Mouse (Mus musculus) activated CD4-positive, CD25-positive, alpha-beta regulatory T cell, adult 4 months (primary cell): ENCODE results near the gene Gm10762. TPM values are rescaled to one million over a fixed set of nuclear protein-coding genes. Genes with fewer than 3 reads are reported as not detected.
"Not testable (repeated sequence)": the region's sequence is repeated elsewhere in the genome, so short reads cannot be mapped to it uniquely, and the experiment has no call there.

ENCODE experiments used
- ATAC-seq: one replicate; pipeline ENCODE4 v1.8.0; 2017
- polyA plus RNA-seq, 2 experiments: library from polyadenylated mRNA; unstranded; fragments of 100-300 nt; shearing (Covaris generic); gene quantifications; one replicate each; pipeline ENCODE4 v1.2.1; 2017

Gm10762 gene
- polyA plus RNA-seq: 1 to 10 TPM; 1.5 to 2.0 TPM

DNA sequence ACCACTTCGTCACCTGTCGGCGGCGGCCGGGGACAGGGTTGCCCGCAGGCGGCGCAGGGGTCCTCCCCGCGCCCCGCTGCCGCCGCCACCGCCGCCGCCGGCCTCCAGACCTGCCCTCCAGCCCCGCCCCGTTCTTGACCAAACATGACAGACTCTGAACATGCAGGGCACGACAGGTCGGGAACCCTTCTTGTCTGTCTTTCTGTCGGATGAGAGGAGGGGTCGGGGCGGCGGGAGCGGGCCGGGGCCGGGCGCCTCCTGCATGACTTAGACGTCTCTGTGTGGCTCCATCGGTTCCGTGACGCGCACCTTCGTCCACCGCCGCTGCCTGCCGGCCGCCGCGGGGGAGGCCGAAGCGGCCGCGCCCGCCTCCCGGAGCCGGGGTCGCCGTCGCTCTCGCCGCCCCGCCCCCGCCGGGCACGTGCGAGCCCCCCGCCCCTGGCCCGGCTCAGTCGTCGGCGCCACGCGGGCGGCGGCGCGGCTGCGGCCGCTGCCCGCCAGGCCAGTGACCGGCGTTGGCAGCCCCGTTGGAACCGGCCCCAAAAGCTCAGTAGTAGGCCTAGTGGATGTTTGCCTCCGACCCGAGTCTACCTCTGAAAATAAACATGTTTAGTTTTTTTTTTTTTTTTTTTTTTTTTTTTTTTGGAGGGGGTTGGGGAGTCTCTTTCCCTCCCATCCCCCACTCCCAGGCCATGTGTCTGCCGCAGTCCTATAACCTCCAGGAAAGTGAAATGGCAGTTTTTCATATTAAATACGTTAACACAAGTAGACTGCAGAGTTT, at the start of gene Gm10762:
Gm10762 (minus strand) TSS at position 65 of the 781 bp plus-strand sequence.
- ATAC-seq: peak; percentile 16

GRCm38 (mm10) chr2:129008867-129009266, 41.3 kb upstream of the Gm10762 start:
- ATAC-seq: not testable (repeated sequence)

DNA sequence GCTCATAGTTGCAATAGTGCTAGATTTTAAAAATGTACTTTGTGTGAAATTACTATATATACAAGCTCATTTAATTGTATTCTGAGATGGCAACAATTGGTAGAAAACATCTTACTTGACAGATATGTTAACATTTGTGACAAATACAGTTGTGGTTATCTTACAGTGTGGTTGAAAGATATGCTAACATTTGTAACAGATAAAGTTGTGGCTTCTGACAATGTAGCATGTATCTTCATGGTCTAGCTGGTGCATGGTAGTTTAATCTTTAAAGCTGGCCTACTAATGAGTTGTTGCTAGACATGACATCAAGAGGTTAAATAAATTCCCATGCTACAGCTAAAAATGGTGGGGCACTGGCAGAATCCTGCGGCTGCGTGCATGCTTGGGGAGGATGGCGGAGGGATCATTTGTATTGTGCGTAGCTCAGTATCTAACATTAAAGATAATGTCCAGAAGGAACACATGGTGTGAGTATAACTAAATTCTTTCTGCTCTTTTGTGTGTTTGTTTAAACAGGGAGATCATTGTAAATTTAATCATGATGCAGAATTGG, 38.7 kb upstream of the Gm10762 start:
- no peak for ATAC-seq

DNA sequence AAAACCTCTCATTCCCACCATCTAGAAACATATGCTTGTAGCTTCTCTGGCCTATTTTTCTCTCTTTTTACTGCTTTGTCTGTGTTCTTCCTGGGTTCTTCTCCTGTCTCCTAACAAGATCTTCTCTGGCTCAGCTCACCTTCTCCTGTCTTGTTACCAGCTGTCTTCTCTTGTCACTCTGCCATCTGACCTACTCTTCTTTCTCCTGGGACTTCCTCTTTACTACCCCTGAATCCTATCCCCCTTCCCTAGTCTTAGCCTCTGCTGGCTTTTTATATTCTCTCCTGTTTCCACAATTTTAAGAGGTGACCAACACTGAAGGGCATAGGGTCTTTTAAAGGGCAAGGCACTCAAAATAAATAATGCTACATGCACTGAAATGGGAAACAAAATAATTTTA, 37.3 kb upstream of the Gm10762 start:
- ATAC-seq: no peak

GRCm38 (mm10) chr2:128984746-128985145, 17.2 kb upstream of the Gm10762 start:
- ATAC-seq: no peak

GRCm38 (mm10) chr2:128975572-128975971, 8.0 kb upstream of the Gm10762 start:
- no peak for ATAC-seq

GRCm38 (mm10) chr2:128972301-128972700, 4.8 kb upstream of the Gm10762 start:
- ATAC-seq: no peak

GRCm38 (mm10) chr2:128968475-128969083, 1.1 kb upstream of the Gm10762 start:
- ATAC-seq: no peak

DNA sequence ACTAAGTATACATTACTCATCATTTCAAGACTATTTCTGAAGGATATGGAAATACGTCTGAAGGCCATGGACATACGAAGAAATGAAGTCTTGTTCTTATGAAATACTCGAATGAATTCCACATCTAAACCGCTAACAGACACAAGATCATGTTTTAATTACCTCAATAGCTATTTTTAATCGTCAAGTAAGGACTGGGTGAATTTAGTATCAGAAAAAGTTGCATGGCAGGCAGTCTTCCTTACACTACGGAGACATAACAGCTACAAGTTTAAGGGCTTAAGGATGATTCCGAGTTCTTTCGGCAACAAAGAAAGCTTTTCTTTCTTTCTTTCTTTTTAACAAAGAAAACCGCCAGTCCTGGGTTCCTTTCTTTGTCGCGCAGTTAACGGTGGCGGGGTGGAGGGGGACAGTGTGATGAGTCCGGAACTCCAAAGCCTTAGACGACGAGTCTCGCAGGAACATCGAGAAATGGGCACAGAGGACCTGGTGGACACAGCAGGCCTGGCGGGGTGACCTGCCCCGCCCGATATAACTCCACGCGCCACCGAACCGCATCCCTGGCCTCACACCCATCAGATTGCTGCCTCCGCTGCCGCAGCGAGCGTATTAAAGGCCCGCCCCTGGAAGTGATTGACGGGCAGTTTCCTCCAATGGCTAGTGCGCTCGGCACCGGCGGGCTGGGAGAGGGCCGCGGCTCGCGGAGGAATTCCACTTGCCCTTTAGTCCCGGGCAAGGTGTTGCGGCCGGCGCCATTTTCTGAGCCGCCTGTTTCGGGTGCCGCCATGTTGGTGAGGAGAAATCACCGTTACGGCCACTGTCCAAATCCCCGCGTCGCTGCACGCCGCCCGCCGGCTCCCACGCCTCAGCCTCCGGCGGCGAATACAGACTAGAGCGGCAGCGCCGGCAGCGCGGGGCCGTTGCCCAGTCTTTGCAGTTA, 614 bp downstream of the Gm10762 start, which contains the start of gene Zc3h6:
Zc3h6 (plus strand) TSS at position 762 of the 940 bp plus-strand sequence.
- ATAC-seq: peak; percentile 98

DNA sequence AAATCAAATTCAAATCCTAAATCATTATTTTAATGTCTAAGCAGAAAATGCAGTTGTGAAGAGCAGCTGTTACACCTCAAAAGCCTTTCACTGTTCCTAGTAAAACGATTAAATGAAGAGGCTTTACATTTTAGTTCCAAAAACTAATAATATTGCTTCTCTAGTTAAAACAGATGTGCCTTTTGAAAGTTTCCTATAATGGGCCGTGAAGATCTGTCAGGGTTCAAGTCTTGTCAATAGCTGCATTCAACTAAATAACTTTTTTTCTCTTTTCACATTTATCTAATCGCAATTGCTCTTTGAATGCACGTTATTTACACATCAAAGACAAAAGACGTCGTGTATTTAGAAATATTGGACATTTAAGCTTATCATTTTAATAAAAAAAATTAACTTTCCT, 1.3 kb downstream of the Gm10762 start:
- no peak for ATAC-seq

DNA sequence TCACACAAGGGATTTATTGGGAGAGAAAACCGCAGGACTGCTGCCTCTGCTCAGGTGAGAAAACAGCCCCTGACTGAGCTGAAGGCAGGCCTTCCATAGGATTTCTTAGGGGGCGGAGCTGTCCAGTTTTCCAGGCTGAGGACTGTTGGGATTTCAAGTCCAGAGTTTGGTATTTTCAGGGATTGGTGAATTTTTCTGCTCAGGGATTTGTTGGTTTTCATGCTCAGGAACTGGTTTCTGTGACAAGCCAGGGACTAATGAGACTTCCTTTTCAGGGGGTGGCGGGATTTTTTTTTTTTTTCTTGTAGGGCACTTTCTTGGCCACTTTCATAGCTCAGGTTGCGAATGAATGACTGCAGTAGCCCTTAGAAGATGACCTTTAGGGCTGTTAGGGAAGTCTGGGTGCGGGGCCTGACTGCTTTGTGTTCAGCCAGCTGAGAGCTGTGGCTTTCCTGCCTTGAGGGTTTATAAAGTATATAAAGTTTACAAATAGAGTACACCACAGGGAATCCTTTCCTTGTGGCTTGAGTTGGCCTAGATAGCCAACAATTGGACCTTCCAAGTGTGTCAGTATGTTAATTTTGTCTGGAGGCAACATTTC, 1.9 kb downstream of the Gm10762 start:
- ATAC-seq: no peak

DNA sequence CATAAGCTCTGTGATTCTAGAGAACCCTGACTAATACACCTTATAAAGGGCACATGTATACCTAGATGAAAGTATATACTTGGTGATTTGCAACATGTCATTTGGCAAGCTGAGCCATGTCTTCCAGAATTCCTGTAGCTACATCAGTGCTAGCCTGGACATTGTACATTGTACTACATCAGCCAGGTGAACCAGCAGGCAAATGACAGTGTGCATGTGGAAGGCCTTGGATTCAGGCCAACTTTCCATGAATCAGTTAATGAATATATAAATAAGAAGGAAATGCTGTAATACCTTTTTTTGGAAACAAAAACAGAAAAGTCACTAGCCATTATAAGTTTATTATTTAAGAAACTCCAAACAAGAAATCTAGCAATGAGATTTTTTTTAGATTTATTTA, 13.3 kb downstream of the Gm10762 start:
- no peak for ATAC-seq

- ATAC-seq: peak; percentile 32
These were observed 19.4 kb downstream of the Gm10762 start for GRCm38 (mm10) chr2:128947962-128948588.

GRCm38 (mm10) chr2:128943538-128944528, 23.7 kb downstream of the Gm10762 start, which contains the start of gene Zc3h8:
Gene Zc3h8, minus strand, starts transcription at chr2:128944077.
- ATAC-seq: peak; percentile 92

DNA sequence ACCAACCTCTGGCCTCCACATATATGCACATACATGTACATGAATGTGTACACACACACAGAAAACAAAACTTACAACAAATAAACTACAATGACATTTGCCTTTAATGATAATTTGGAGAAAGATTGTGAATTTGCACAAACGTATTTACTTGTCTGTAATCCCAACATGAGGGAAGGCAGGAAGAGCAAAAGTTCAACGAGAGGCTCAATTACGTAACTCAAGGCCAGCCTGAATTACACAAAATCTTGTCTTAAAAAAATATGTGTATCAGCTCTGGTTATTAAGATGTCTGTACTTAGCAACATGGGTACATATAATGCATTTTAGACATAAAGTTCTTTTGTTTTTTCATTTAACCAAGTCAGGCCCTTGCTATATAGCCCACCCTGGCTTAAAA, 31.3 kb downstream of the Gm10762 start:
- no peak for ATAC-seq

- ATAC-seq: no peak
These were observed 36.8 kb downstream of the Gm10762 start for GRCm38 (mm10) chr2:128930704-128931103.

DNA sequence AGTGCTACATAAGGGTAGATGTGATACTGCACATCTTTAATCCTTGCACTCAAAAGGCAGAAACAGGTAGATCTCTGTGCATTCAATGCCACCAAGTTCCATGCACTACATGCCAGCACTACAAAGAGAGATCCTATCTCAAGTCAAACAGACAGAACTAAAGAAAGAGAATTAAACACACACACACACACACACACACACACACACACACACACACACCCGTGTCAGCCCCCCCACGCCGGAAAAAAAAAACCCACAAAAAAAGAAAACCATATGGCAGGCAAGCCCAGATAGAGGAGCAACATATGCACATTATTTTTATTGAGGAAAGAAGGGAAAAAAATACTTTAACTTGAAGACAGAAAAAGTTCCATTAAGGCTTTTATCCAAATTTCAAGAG, 39.1 kb downstream of the Gm10762 start:
- ATAC-seq: no peak

GRCm38 (mm10) chr2:128924799-128925198, 42.7 kb downstream of the Gm10762 start:
- no peak for ATAC-seq
